Mouse (Mus musculus): Measurements from ENCODE around the gene Uvrag. TPM values are rescaled to one million over a fixed set of nuclear protein-coding genes. Genes with fewer than 3 reads are reported as not detected.
"Not testable (repeated sequence)": the region's sequence is repeated elsewhere in the genome, so short reads cannot be mapped to it uniquely, and the experiment has no call there.

The Uvrag gene
- total RNA-seq, 2 experiments from 2014 or later, result 45.6 to 49.9 TPM

DNA sequence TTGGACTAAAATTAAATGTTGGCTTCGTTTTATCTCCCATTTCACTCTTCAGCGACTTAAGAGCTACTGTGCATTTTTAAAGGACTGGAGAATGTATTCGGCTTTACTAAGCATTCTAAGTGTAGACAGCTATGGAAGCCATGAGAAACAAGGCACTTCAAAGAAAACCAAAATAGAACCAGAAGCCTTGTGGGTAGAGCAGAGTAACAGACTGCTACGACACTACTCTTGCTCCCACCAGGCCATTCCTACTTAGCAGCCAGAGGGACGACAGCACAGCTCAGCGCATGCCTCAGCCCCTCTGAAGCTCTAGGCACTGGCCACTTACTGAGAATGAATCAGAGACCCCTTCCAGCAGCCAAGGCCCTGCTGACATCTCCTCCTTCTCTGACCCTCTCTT is 155.5 kb downstream of the Uvrag start:
- DNase-seq (ENCODE audit: low spot score in 2 of 2), result no peak

DNA sequence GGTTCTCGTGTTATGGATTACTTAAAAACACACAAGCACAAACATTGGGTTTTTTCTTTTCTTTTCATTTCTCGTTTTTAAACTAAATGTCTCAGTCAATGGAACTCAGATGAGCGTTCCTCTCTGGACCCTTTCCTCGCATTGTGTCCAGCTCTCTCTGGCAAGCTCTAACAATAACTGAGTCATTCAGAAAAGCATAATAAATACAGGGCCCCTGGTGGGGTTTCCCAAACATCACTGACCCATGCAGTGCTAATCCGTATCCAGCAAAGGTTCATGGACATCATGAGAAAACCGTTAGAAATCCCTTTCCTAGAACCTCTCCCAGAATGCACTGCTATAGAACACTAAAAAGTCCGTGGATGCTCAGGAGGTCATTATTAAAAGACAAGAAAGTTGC is 156.6 kb downstream of the Uvrag start:
- DNase-seq (ENCODE audit: low spot score in 2 of 2), result no peak

DNA sequence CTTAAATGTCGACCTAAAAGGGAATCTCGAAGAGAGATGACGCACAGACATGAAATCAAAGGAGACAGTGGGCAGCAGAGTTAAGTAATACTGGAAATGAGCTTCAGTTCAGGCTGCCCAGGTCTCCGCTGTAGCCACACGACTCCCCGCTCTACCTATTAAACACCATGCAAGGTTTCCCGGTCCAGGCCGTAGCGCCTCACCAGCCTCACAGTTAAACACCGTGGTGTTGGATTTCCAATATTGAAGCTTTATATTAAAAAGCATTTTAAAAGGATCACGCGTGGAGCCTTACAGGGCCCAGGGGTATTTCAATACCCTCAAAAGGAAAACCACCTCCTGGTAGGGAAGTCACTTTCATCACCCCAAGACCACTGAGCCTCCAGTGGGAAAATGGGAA is 157.9 kb downstream of the Uvrag start:
- DNase-seq (ENCODE audit: low spot score in 2 of 2), result no peak

DNA sequence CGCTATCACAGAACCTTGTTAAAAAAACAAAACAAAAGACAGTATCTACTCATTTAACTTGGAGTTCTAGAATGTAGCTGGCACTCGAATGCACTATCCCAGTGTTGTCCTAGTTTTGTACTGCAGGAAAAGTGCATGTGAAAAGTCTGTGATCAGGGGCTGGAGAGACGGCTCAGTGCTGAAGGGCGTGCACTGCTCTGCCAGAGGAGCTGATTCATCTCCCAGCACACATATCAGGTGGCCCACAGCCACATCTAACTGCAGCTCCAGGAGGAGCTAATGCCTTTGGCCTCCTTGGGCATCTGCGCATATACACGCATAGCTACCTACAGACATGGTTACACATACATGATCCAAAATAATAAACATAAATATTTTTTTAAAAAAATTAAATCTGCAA is 159.5 kb downstream of the Uvrag start:
- no peak for DNase-seq (ENCODE audit: low spot score in 2 of 2)

DNA sequence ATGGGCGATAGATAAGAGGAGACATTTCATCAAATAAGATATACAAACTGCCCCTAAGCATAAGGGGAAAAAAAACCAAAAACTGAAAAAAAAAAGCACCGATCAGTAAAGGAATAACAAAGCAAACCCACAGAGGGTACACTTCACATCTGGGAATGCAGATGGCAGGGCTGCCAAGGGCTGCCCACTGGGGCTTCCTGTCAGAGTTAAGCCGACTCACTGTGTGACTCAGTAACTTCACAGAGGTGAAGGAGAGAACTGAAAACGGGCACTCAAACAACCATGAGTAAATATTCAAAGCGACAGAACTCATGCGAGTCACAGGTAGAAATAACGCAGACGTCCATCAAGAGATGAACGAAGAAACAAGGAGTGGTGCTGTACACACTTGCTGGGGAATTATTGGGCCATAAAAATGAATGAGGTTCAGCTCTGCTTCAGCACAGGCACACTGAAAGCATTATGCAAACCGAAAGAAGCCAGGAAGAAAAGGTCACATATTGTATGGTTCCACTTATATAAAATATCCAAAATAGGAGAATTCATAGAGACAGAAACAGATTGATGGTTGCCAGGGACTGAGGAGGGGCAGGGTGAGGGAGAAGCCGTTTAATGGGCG is 164.0 kb downstream of the Uvrag start:
- no peak for DNase-seq (ENCODE audit: low spot score in 2 of 2)

DNA sequence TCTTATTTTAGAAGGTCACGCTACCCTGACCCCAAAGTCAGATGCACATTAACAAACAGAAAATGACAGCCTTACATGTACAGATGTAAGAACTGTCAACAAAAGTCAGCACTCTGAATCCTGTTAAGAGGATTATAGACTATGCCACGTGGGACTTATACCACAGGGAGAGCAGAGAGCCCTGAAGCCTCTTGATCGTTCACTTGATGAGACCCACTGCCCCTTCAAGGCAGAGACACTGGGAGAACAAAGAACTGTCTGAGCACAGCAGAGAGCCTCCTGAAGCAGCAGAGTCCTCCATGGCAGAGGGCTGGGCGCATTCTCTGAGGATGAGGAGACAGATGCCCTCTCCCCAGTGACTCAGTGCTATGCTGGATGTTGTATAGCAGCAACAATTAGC is 166.4 kb downstream of the Uvrag start:
- DNase-seq (ENCODE audit: low spot score in 2 of 2), result no peak

DNA sequence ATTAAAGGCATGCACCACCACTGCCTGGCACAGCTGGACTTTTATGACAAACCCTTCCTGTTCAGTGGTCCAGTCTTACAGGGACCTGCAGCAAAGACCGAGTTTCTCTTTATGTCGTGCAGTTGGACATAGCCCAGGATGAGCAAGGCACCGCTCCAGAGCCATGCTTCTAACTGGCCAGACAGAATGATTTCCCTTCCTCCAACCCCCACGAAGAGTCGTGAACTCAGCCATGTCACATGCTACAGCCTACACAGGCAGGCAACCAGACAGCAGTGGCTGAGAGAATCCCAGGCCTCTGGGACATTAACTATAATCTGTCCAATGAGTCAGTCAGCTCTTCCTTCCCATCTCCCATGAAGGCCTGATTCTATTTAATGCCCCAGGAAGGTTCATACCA is 170.2 kb downstream of the Uvrag start:
- no peak for DNase-seq (ENCODE audit: low spot score in 2 of 2)

DNA sequence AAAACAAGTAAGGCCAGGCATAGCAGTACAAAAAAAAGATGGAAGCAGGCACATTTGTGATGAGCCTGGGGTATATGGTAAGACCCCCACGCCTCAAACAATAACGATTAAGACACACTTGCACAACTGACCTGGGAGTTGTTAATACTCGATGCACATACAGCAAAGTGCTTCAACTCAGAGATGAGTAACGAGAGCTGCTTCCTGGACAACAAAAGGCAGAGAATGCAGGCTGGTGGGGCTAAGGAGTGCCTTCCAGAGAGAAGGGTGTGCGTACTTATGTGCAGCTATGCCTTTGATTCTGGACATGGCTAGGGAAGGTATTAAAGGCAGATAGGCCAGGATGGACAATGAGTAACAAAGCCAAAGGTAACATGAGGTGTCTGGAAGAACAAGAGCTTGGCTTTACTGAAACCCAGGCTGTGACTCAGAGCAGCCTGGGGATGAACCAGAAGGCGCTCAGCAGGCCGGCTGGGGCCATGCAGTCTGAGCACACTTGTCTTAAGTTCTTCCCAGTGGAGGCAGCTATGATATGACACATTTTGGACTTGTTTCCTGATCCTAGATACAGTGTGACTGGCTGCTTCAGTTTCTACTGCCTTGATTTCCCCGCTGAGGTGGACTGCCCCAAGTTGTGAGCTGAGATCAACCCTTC is 172.1 kb downstream of the Uvrag start:
- DNase-seq (ENCODE audit: low spot score in 2 of 2), result no peak

DNA sequence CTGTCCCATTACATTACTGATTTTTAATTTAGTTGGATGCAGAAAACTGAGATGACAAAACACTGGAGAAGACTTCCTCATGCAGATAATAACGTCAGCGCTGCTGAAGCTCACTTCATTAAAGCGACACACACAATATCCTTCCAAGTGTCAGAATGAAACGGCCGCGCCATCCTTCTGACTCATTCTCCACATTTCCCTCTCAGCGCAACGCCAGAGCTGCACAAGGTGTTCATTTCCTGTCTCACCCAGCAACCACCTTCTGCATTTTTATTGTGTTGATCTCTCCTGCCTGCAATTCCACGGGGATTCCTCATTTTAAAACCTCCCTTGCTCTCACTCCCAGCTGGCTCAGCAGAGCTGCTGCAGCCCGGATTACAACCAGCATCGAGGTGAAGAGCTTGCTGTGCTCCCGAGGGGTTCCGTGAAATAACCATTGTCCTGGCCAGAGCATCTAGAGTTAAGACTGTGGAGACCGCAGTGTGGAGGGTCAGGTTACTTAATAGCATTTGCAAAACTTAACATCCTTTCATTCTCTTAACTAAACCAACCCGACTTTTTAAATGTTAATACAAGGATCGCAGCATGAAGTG is 172.8 kb downstream of the Uvrag start:
- peak in 1 of 2 experiments; percentile 37 for DNase-seq (ENCODE audit: low spot score in 2 of 2)

DNA sequence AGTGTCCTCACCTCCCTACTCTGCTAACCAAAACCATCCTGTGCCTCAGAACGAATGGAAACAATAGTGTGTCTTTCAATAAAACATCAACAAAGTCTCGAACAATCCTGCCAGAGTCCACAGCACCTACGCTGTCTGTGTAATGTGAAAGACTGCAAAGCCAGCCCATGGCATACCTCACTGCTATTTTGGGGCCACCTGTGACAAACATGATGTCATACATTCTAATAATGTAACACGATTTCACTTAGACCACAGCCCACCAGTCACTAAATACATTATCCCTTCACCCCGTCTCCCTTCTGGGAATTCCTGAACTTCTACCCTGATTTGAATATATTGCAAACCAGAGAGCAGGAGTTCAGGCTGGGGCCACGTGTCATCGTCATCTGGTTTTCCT is 173.3 kb downstream of the Uvrag start:
- DNase-seq (ENCODE audit: low spot score in 2 of 2), result no peak

DNA sequence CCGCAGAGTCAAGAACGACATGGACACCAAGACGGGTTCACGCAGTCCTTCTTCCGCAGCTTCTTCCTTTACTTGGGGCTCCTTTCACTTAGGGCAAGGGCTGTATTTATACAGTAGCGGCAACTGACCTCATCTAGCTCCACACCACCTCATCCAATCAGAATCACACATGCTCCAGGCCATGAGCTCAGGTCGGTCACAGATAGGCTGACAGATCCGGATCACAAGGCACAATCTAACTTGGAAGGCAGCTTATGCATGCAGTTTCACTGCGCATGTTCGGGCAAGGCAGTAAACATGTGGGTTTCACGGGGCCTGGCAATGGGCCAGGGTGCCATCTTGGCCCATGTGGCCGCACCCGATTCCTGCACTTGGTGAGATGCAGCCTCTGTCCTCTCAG is 177.4 kb downstream of the Uvrag start:
- not testable (repeated sequence) for DNase-seq (ENCODE audit: low spot score in 2 of 2)

DNA sequence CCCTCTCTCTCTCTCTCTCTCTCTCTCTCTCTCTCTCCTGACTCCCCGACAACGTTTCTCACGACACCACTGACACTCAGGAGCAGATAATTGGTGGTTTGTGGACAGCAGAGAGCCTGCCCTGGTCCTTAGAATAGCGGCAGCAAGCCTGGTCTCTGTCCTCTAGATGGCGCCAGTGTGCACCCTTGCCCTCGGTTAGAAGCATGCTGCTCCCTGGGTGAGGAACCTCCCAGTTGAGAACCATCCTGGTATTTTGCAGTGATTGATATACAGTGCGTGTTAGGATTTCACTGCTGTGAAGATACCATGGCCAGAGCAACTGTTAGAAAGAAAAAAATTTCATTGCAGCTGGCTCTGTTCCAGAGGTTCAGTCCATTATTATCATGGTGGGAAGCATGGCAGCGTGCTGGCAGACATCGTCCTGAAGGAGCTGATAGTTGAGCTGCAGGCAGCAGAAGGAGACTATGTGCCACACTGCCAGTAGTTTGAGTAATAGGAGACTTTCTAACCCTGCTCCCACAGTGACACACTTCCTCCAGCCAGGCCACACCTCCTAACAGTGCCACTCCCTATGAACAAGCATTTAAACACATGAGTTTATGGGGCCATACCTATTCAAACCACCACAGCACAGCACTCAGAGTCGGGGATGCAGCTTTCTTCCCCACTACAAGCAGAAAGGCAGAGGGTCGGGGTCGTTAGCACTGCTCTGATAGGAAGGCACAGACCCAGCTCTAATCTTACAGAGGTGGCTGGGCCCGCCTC is 178.2 kb downstream of the Uvrag start:
- peak in 1 of 2 experiments; percentile 62 for DNase-seq (ENCODE audit: low spot score in 2 of 2)

DNA sequence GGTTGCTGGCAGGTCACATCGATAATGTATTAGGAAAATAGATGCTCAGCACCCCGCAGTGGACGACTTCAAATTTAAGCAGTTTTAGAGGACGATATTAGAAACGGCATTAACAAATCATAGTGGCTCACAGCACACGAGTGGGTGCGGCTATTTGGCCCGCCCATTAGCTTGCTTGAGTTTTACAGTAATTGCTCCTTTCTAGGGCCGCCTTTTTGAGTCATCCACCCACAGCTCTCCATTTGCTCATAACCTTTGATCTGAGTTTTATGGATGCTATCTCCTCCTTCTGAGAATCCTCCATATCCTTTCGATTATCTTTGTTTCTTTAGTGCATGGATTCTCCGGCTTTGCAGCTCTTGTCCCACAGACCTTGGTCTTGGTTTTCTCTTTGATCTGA is 178.9 kb downstream of the Uvrag start:
- no peak for DNase-seq (ENCODE audit: low spot score in 2 of 2)

DNA sequence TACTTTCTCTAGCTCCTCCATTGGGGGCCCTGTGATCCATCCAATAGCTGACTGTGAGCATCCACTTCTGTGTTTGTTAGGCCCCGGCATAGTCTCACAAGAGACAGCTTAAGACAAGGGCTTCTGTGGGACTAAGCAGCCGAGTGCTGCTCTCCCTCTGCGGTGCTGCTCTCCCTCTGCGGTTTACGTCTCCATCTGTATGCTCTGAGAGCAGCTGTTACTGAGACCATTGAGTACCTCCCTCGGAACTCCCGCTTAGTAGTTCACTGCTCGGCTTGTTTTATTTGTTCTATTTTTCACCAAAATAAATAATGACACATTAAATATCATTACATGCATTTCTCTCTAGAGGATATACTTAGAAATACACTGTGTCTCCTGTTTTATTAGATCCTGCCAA is 180.7 kb downstream of the Uvrag start:
- DNase-seq (ENCODE audit: low spot score in 2 of 2), result peak; percentile 13 to 53

DNA sequence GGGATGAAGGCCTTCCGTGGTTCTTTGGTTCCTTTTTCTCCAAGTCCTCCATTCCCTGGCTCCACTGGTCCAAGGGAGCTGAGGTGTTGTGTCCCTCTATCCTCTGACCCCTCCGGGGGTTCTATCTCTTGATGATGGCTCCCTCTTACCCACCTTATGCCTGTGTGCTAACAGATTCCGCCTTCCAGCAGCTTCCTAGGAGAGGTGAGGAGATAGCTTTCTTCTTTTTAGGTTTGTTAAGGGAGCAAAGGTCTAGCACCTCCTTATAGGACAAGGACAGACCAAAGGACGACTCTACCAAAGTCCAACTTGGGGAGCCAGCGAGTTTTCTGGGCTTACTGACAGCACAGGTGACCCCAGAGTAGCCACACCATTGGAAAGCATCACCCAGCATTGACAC is 181.7 kb downstream of the Uvrag start:
- no peak for DNase-seq (ENCODE audit: low spot score in 2 of 2)

DNA sequence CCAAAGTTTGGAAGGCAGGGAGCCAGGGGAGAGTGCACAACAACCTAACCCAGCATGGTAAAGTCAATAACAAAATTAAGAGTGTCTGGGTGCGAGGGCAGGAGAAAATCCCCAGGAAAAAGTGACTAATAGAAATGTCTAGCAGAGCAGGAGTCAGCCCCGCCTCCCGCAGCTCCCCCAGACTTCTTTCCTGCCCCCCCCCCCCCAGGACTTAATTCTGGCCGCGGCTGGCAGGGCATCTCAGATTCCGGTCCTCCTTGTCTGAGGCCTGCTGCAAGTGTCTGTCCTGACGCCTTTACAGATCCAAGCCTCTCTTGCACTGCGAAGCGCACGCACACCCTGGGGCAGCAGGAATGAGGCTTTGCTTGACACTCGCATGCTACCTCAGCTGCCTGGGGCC is 182.8 kb downstream of the Uvrag start:
- no peak for DNase-seq (ENCODE audit: low spot score in 2 of 2)

DNA sequence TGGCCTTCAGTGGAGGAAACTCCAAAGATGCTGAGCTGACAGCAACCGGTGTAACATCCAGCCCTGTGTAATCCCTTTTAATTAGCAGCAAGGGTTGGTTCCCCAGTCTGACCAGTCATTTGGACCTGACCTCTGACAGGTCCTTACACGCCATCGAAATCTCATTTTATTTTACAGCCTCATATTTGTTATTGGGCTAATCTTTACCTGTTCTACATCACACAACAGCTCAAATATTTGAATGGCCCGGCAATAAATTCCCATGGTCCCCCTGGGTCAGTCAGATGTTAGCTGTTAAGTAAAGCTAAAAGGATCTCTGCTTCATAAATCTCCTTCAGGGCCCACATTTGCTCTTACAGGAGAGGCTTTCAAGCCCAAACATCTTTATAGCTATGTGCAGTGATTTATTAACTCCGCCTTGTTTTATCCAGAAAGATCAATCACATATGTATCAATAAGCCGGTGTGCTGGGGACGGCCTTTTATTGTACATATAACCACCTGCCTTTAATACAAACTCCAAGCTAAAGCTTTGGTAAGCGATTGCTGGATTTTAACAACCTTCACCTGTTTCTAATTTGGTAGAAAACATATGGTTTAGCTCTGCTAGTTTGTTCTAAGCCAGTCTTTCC is 183.7 kb downstream of the Uvrag start:
- DNase-seq (ENCODE audit: low spot score in 2 of 2), result no peak

DNA sequence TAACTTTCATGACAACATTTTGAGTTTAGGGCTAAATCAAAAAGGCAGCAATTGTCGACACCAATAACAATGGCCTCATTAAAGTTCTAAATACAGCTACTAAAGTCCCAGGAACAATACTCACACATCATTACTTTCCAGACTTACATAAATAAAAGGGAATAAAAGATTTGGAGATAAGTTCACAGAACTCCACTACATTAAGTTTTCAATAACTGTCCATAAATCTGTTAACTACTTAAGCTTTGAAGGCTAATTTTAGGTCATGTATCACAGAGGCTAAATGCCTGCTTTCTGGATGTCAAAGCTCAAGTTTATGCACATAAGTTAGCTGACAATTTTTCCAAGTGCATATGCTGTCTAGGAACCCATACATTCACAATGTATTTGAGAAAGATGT is 184.3 kb downstream of the Uvrag start:
- DNase-seq (ENCODE audit: low spot score in 2 of 2), result no peak

DNA sequence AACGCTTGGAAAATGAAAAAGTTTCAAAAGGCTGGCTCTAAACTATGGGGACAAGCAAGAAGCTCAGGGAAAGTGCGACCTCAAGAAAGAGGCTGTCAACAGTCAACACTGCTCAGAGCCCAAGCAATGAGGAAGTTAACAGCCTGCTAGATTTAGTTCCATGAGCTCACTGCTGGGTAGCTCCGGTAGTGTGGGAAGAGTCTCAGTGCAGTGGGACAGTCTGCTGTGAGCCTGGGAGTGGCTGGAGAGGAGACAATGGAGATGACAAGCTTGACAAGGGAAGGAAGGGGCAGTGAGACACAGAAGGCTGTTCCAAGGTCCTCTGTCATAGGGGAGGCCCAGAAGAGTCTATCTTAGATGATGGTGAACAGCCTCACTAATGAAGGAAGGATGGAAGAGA is 187.3 kb downstream of the Uvrag start:
- DNase-seq (ENCODE audit: low spot score in 2 of 2), result no peak

DNA sequence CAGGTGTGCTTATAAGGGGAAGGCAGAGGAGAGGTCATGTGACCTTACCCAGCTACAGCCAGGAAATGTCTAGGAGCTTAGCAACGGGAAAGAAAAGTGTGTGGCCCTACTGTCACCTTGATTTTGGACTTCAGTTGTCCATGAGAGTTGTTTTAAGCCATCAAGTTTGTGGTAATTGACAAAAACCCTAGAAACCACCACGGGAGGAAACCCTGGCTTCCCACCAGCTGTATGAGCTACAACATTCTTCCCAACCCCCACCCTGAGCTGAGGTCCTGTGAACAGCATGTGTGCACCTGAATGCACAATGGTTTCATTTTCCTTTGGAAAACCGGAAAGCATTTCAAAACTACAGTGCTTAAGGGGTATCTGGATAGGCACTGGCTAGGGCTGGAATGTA is 196.0 kb downstream of the Uvrag start:
- DNase-seq (ENCODE audit: low spot score in 2 of 2), result no peak

DNA sequence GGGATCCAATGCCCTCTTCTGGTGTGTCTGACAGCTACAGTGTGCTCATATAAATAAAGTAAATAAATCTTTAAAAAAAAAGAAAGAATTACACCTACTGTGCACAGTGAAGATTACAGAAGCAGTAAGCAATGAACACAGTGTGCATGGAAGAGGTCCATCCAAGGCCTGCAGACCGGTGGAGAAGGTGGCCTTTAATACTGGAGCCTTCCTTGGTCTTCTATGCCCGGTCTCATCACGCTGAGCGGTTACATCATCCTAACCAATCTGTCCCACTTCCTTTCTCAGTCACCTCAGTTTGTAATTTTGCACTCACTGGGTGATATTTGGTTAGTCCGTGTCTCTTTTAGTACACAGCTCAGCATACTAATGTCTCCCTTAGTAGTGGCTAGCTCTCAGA is 197.3 kb downstream of the Uvrag start:
- no peak for DNase-seq (ENCODE audit: low spot score in 2 of 2)

DNA sequence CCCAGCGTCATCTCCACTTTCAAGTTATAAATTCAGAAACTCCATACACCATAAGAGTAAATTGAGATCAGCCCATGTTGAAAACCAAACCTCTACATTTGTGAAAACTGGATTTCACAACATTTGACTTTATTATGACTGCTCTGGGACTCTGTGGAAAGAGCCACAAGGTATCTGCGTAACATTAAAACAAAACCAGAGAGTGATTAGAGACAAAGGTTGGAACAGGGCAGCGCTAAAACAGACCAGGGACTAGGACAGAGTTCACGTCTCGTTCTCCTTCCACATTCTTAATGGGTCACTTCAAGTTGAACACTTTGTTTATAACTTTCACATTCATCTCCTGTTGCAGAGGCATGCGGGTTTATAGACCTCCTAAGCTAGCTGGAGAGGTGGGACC is 198.2 kb downstream of the Uvrag start:
- no peak for DNase-seq (ENCODE audit: low spot score in 2 of 2)

All from layer of hippocampus, adult 18-20 months (tissue).